Mouse (Mus musculus) testis, adult 2 months (tissue): ENCODE data around the gene Med12l.

ENCODE experiments used
- CTCF ChIP-seq: fragments of 200-500 bp; IDR thresholded peaks from 2 replicates; pipeline ENCODE4 v1.5.1; 2012; ENCODE audit warnings: low read depth, mild to moderate bottlenecking, inconsistent platforms, low read length, moderate library complexity; ENCODE audit not compliant: control insufficient read depth, insufficient read depth, insufficient replicate concordance
- POLR2A ChIP-seq: fragments of 200-500 bp; IDR thresholded peaks from 2 replicates; pipeline ENCODE4 v1.6.1; 2012; ENCODE audit warnings: low read depth, mild to moderate bottlenecking, inconsistent platforms, low read length, moderate library complexity; ENCODE audit not compliant: control insufficient read depth

GRCm38 (mm10) chr3:59169215-59169614 lies 163.6 kb downstream of the Med12l start:
- TF ChIP-seq POLR2A, result no peak
- no peak for TF ChIP-seq CTCF
